Comparison of ENCODE assay signal across 10 mouse cellular contexts in the genomic region with DNA sequence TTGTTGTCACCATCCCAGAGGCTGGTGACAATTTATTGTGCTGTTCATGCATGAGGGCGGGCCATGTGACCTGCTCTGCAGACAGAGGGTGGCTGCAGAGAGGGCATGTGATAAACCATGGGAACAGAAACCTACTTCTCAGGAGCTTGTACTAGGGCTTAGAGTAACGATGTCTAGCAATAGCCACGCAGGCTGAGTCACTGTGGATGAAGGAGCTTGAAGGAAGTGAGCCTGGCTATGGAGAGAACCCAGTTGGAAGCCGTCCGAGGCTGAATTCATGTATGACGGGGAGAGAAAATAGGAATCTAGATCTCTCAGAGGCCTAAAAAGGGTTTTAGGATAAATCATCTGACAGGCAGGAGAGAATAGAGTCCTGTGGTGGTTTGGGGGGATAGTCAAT.
"Had no signal": no experiment of that assay in that cellular context is flagged by ENCODE, and none has a peak within 500 bp of the region (broad histone marks: within the 10 kb centered on the region; RNA-seq: fewer than 3 reads in every experiment).

No protein-coding gene starts in this region.

- H3K36me3 ChIP-seq: limb, embryonic 10.5 days; liver, embryonic 12.5 days; midbrain, embryonic 13.5 days had no signal

- H3K9me3 ChIP-seq: limb, embryonic 10.5 days; liver, embryonic 12.5 days; midbrain, embryonic 13.5 days had no signal

- H3K4me3 ChIP-seq: layer of hippocampus, adult 2 months; limb, embryonic 10.5 days; liver, embryonic 12.5 days; midbrain, embryonic 13.5 days had no signal

- H3K9ac ChIP-seq: liver, embryonic 12.5 days; midbrain, embryonic 13.5 days had no signal

- H3K27me3 ChIP-seq: liver, embryonic 12.5 days; midbrain, embryonic 13.5 days had no signal

- ATAC-seq: liver, embryonic 12.5 days; midbrain, embryonic 13.5 days had no signal

- H3K4me2 ChIP-seq: liver, embryonic 12.5 days; midbrain, embryonic 13.5 days had no signal

- DNase-seq: kidney, adult 18-20 months; kidney, postnatal 10 days; kidney, postnatal 4 days; lung, postnatal 36 days; thymus, adult 2 months; thymus, postnatal 25 days had no signal

- H3K27ac ChIP-seq: layer of hippocampus, adult 2 months; limb, embryonic 10.5 days; liver, embryonic 12.5 days; midbrain, embryonic 13.5 days had no signal

- H3K4me1 ChIP-seq: liver, embryonic 12.5 days; midbrain, embryonic 13.5 days had no signal
